Mouse (Mus musculus): ENCODE results near the gene Gsg1. TPM values are rescaled to one million over a fixed set of nuclear protein-coding genes. Genes with fewer than 3 reads are reported as not detected.

The Gsg1 gene
- 0.72 and 0.82 TPM in 2 replicates for polyA plus RNA-seq (2021; fragmentation: Nextera tagmentation)
- long read RNA-seq, experiment 1, result 0 reads
- long read RNA-seq, experiment 2, partial matches to known transcripts, result 1 of 1 reads
- long read RNA-seq, experiment 2, other reads (novel, unspliced or antisense), result 0 of 1 reads

DNA sequence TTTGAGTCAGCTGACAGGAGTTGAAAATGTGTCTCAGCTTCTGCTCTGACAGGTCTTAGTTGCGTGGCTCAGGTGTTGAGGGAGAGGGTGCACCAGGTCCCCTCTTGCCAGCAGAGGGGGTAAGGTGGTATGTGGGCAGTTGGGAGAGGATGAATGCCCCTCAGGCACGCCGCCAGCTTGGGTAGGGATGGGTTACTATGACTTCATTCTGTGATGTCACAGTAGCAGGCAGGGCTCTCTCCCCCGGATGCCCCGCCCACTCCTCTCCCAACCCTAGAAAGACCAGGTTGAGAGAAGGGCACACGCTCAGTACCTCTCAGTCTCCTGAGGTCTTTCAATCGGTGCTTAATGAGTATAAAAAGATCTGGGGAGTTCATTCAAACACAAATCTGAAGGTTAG, at the start of gene Gsg1:
Gene Gsg1 (minus strand): TSS at position 199 of the 400 bp plus-strand sequence.

DNA sequence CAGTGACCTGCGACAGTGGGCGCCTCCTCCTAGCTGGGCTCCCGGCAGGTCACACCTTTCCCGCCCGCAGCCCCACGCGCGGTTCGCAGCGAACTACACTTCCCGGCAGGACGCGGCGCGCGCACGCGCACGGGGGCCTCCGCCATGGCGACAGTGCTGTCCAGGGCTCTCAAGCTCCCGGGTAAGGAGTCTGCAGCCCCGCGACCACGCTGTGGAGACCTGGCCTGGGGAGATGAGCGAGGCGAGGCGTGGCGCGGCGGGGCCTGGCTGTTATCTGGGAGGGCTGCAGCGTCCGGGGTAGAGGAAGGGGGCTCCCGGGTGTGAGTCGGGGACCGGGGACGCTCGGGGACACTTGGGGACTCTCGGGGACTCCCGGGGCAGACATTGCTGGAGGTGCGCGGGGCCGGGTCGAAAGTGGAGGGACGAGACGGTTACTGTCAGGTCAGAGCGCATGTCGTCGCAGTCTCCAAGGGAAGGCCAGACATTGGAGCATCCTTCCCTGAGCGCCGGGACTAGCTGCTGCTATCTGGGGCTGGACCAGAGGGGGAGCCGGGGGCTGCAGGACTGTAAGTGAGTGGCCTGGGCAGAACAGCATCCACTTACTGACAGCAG, 56.1 kb downstream of the Gsg1 start, which contains the start of the genes Fam234b and Hebp1:
Gene Fam234b (plus strand): TSS at position 57 of the 612 bp plus-strand sequence.
Gene Hebp1 (minus strand): TSS at position 102 of the 612 bp plus-strand sequence.

Other genes starting within 250 kb of the Gsg1 start
- 30.4 and 32.8 TPM in 2 replicates for gene Ddx47, start 242.7 kb downstream of the Gsg1 start, polyA plus RNA-seq (2021; fragmentation: Nextera tagmentation)
- gene Gprc5a, start 188.7 kb downstream of the Gsg1 start, polyA plus RNA-seq (2021; fragmentation: Nextera tagmentation), result 0.13 TPM in 1 of 2 replicates, not detected in the other
- not detected in 2 replicates for gene Gprc5d, start 136.1 kb downstream of the Gsg1 start, polyA plus RNA-seq (2021; fragmentation: Nextera tagmentation)
- gene Fam234b, start 56.4 kb downstream of the Gsg1 start, polyA plus RNA-seq (2021; fragmentation: Nextera tagmentation), result 98.8 and 108 TPM in 2 replicates
- 23.3 and 52.5 TPM in 2 replicates for gene Hebp1, start 56.3 kb downstream of the Gsg1 start, polyA plus RNA-seq (2021; fragmentation: Nextera tagmentation)
- 0.09 TPM in 1 of 2 replicates, not detected in the other for gene Pbp2, start 56.1 kb upstream of the Gsg1 start, polyA plus RNA-seq (2021; fragmentation: Nextera tagmentation)
- gene Emp1, start 108.2 kb upstream of the Gsg1 start, polyA plus RNA-seq (2021; fragmentation: Nextera tagmentation), result 0.18 and 0.29 TPM in 2 replicates

All from left cerebral cortex, adult 6 months (tissue).